Mouse (Mus musculus) E14TG2a.4 (cell line): ENCODE data around the gene Immp2l.

Experiments used
- H3K27me3 ChIP-seq: 2 replicates; pipeline ENCODE4 v1.6.1; 2014; ENCODE audit warnings: low read length, control low read depth; ENCODE audit not compliant: insufficient read depth
- H3K36me3 ChIP-seq: 2 replicates; pipeline ENCODE4 v1.6.1; 2014; ENCODE audit warnings: low read length, control low read depth; ENCODE audit not compliant: insufficient read depth
- H3K4me1 ChIP-seq: replicated peaks from 2 replicates; pipeline ENCODE4 v1.6.1; 2014; ENCODE audit warnings: low read depth, low read length, control low read depth
- H3K4me3 ChIP-seq: replicated peaks from 2 replicates; pipeline ENCODE4 v1.5.1; 2014; ENCODE audit warnings: mild to moderate bottlenecking, low read length
- H3K9me3 ChIP-seq: 2 replicates; pipeline ENCODE4 v1.6.1; 2014; ENCODE audit warnings: low read length, control low read depth
- CTCF ChIP-seq: conservative IDR thresholded peaks from 2 replicates; pipeline ENCODE4 v1.5.1; 2014; ENCODE audit warnings: low read length
- NANOG ChIP-seq: IDR thresholded peaks from 2 replicates; pipeline ENCODE4 v1.6.1; 2014; ENCODE audit warnings: borderline replicate concordance, low read length, mixed read lengths
- POU5F1 ChIP-seq: IDR thresholded peaks from 2 replicates; pipeline ENCODE4 v1.6.1; 2014; ENCODE audit warnings: low read length, borderline replicate concordance

Immp2l gene

DNA sequence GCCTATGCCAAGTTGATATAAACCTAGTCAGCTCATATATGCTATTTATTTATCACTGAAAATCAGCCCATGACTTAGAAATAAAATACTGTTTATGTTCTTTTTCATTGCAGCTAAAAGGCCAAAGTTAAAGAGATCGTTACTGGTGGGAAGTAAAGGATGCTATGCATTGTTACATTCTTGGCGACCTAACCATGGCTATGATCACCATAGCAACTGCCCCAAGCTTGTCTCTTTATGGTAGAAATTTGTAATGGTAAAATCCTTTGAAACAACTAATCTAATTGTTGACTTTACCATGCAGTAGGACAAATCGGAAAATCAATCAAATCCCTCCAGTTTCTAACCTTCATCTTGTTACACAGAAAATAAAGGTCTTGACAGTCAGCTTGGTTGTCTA lies 644.4 kb downstream of the Immp2l start:
- Histone ChIP-seq H3K27me3 (no peaks in the 10 kb centered on the region), H3K4me3 (no peak overlapping the region), H3K36me3 (no peaks in the 10 kb centered on the region), H3K9me3 (peaks cover 8% of the 10 kb centered on the region), H3K4me1 (no peaks in the 10 kb centered on the region)
- no peak for TF ChIP-seq POU5F1
- no peak for TF ChIP-seq CTCF
- no peak for TF ChIP-seq NANOG

DNA sequence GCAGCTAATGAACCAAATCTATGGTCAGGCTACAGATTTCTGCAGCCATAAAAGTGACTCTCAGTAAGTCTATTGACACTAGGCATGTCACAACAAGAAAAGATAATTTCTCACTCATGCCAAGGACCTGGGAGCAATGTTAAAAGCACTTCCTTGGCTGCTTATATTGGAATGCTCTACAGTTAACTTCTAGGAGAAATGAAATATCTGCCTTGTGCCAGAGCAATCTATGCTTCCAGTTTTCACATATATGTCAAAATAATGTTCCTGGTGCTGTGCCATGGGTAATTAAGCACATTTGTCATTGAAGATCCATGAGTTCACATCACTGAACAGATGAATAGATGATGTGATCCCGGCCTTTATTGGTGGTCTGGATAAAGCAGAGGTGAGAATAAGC lies 645.6 kb downstream of the Immp2l start:
- Histone ChIP-seq H3K36me3 (no peaks in the 10 kb centered on the region), H3K4me3 (no peak overlapping the region), H3K4me1 (no peaks in the 10 kb centered on the region), H3K27me3 (no peaks in the 10 kb centered on the region), H3K9me3 (peaks cover 8% of the 10 kb centered on the region)
- TF ChIP-seq NANOG (no peak), CTCF (no peak), POU5F1 (no peak)

DNA sequence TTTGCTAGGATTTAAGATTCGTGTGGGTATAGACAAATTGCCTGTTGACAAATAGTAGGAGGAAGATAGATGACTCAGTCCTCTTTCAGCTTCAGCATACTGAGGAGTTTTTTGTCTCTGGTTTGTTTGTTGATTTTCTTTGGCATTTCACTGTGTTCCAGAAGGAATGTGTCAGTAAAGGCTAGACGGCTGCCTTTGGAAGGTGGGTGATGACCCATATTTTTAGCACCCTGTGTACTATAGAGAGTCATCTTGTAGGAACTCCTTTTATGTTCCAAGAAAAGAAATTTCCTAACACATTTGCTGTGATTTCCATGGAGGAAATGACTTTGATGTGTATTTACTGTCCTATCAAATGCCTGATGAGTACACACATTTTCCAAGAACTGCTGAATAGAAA lies 651.0 kb downstream of the Immp2l start:
- no peaks in the 10 kb centered on the region for H3K4me1 ChIP-seq
- no peaks in the 10 kb centered on the region for H3K9me3 ChIP-seq
- no peaks in the 10 kb centered on the region for H3K27me3 ChIP-seq
- TF ChIP-seq NANOG (no peak), POU5F1 (no peak), CTCF (no peak)
- no peak overlapping the region for H3K4me3 ChIP-seq
- no peaks in the 10 kb centered on the region for H3K36me3 ChIP-seq

DNA sequence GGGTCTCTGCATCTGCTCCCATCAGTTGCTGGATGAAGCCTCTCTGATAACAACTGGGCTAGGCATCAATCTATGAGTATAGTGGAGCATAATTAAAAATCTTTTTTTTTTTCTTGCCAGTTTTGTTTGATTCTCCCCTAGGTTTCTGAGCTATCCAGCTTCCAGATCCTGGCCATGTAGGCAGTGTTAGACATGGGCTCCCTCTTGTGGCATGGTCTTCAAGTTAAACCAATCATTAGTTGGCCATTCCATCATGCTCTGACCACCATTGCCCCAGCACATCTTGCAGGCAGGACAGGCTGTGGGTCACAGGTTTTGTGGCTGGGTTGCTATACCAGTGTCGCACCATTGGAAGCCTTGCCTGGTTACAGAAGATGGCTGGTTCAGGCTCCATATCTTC lies 656.3 kb downstream of the Immp2l start:
- H3K4me1 ChIP-seq = no peaks in the 10 kb centered on the region
- H3K36me3 ChIP-seq = no peaks in the 10 kb centered on the region
- no peak overlapping the region for H3K4me3 ChIP-seq
- no peak for TF ChIP-seq NANOG
- no peak for TF ChIP-seq CTCF
- TF ChIP-seq POU5F1 = no peak
- no peaks in the 10 kb centered on the region for H3K27me3 ChIP-seq
- H3K9me3 ChIP-seq = no peaks in the 10 kb centered on the region

DNA sequence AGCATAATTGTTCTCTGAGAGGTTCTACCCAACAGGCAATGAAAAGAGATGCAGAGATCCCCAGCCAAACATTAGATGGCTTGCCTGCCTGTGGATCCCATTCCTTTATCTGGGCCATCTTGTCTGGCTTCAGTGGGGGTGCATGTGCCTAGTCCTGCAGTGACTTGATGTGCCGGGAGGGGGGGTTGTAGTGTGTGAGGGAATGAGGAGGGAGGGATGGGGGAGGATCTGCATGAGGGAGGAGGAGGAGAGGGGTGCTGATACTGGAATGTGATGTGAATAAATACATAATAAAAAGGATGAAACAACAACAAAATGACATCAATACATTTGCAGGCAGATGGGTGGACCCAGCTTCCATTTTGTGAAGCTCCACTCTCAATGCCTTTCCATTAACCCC lies 658.3 kb downstream of the Immp2l start:
- Histone ChIP-seq H3K27me3 (no peaks in the 10 kb centered on the region), H3K4me3 (no peak overlapping the region), H3K9me3 (no peaks in the 10 kb centered on the region), H3K4me1 (peaks cover under 1% of the 10 kb centered on the region; the same call in 1 of the 2 replicates), H3K36me3 (no peaks in the 10 kb centered on the region)
- no peak for TF ChIP-seq NANOG
- no peak for TF ChIP-seq POU5F1
- TF ChIP-seq CTCF = no peak

DNA sequence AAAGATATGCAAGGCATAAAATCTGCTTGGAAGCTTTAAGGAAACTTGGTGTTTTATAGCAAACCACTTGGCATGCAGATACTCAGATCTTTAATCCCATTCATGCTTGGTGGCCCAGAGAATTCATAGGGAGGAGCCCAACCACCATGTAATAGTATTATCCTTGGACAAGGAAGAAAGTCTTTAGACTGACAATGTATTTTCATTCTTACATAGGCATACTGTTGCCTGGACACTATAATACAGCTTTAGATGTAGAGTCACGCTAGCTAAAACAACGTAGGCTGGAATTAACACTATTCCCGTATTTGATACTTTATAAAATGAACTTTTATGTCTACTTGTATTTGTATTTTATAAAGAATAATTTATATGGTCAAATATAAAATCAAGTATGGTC lies 665.9 kb downstream of the Immp2l start:
- no peaks in the 10 kb centered on the region for H3K9me3 ChIP-seq
- no peaks in the 10 kb centered on the region for H3K27me3 ChIP-seq
- peaks cover 23% of the 10 kb centered on the region for H3K4me1 ChIP-seq
- no peak overlapping the region for H3K4me3 ChIP-seq
- no peaks in the 10 kb centered on the region for H3K36me3 ChIP-seq
- TF ChIP-seq NANOG (no peak), CTCF (no peak), POU5F1 (no peak)

DNA sequence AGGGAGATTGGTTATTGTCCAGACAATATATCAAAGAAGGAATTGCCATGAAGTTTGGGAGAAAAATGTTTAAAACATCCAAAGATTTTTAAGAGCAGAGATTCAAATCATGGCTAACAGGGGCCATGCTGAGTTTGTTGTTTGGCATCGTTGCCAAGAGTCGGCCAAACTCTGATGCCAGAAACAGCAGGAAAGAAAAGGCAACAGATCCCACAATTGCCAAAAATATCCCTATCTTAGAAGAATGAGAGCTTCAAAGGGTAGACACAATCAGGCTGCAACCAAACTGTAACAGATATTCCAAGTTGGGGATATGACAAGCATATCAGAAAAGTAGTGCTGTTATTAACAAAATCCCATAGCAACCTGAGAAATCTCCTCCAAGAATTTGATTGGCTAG lies 686.7 kb downstream of the Immp2l start:
- Histone ChIP-seq H3K9me3 (no peaks in the 10 kb centered on the region), H3K4me3 (no peak overlapping the region), H3K36me3 (no peaks in the 10 kb centered on the region), H3K27me3 (no peaks in the 10 kb centered on the region), H3K4me1 (0 out of 2 replicates have a peak, but pooled peaks cover 3% of the 10 kb centered on the region)
- TF ChIP-seq NANOG (no peak), CTCF (no peak), POU5F1 (no peak)

DNA sequence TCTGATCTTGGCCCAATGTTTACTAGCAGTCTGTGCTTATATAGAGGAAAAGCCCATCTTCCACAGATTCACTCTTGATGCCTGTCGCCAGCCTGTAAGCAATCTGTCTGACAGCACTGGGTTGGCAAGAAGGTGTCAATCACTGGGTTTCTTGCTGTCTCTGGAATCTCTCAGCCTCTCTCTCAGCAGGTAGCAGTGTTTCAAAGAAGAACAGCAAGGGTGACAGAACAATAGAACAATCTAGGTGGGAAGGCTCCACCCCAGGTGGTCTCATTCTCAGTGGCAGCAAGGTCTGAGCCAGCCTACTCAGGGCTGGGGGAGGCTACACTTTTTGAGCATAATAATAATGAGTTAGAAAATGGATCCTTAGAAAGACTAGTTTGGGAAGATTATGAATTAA lies 693.1 kb downstream of the Immp2l start:
- TF ChIP-seq NANOG = peak; percentile 83
- no peak for TF ChIP-seq CTCF
- no peaks in the 10 kb centered on the region for H3K36me3 ChIP-seq
- H3K4me3 ChIP-seq = no peak overlapping the region
- no peaks in the 10 kb centered on the region for H3K27me3 ChIP-seq
- peaks cover 26% of the 10 kb centered on the region for H3K9me3 ChIP-seq
- peaks cover 21% of the 10 kb centered on the region for H3K4me1 ChIP-seq

DNA sequence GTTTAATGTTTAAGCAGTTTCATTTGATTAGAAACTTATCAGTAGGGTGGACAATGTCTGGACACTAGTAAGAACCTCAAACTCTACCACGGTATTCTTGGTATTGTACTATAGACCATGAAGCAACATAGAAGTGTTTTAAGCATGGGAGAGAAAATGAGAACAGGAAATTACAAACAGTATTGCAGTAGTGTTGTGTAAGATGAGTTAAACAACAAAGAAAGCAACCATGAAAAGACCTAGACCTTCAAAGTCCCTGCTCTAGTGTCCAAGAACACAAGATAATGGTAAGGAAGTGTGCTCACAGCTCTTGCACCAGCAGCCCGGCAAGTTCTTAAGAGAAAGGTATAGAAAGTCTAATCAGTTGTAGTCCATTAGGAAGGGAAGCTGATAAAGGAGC lies 700.7 kb downstream of the Immp2l start:
- Histone ChIP-seq H3K4me1 (peaks cover 32% of the 10 kb centered on the region), H3K4me3 (no peak overlapping the region), H3K36me3 (0 out of 2 replicates have a peak, but pooled peaks cover 2% of the 10 kb centered on the region), H3K9me3 (peaks cover 4% of the 10 kb centered on the region; the same call in 1 of the 2 replicates), H3K27me3 (no peaks in the 10 kb centered on the region)
- TF ChIP-seq NANOG (no peak), CTCF (no peak), POU5F1 (no peak)
